Mouse (Mus musculus) kidney, postnatal 0 days (tissue): ENCODE data around the gene Tmem102. TPM values are rescaled to one million over a fixed set of nuclear protein-coding genes. Genes with fewer than 3 reads are reported as not detected.

Experiments
- ATAC-seq: fragments of 200-750 bp; cut with Nextera tagmentation; replicated peaks from 2 replicates; pipeline ENCODE4 v1.8.0; 2017; ENCODE audit warnings: low read depth, moderate number of reproducible peaks, moderate TSS enrichment, moderate library complexity; ENCODE audit not compliant: low FRiP score
- DNase-seq: peaks from one replicate; pipeline ENCODE4 v3.0.0-alpha.2; 2016; ENCODE audit warnings: low spot score
- H3K27ac ChIP-seq: fragments of 300-500 bp; sonication (generic); 2 replicates; pipeline ENCODE4 v1.5.1; 2014; ENCODE audit warnings: mild to moderate bottlenecking
- H3K27me3 ChIP-seq: fragments of 300-500 bp; sonication (generic); 2 replicates; pipeline ENCODE4 v1.6.1; 2014; ENCODE audit warnings: low read length, mixed read lengths; ENCODE audit not compliant: insufficient read depth
- H3K36me3 ChIP-seq: fragments of 300-500 bp; sonication (generic); 2 replicates; pipeline ENCODE4 v1.6.1; 2014; ENCODE audit warnings: low read length, mixed read lengths; ENCODE audit not compliant: insufficient read depth
- H3K4me1 ChIP-seq: fragments of 300-500 bp; sonication (generic); replicated peaks from 2 replicates; pipeline ENCODE4 v1.6.1; 2014; ENCODE audit warnings: antibody characterized with exemption, low read length, mixed read lengths; ENCODE audit not compliant: insufficient read depth
- H3K4me2 ChIP-seq: fragments of 300-500 bp; sonication (generic); 2 replicates; pipeline ENCODE4 v1.6.1; 2014; ENCODE audit warnings: mild to moderate bottlenecking, low read length, moderate library complexity, mixed read lengths
- H3K4me3 ChIP-seq: fragments of 300-500 bp; sonication (generic); replicated peaks from 2 replicates; pipeline ENCODE4 v1.5.1; 2014; ENCODE audit warnings: low read depth, low read length
- H3K9ac ChIP-seq: fragments of 300-500 bp; sonication (generic); 2 replicates; pipeline ENCODE4 v1.6.1; 2014; ENCODE audit warnings: low read depth, low read length
- H3K9me3 ChIP-seq: fragments of 300-500 bp; sonication (generic); replicated peaks from 2 replicates; pipeline ENCODE4 v1.6.1; 2016; ENCODE audit warnings: low read length, inconsistent platforms, mixed read lengths
- CTCF ChIP-seq: IDR thresholded peaks from 2 replicates; pipeline ENCODE4 v1.5.1; 2016; ENCODE audit warnings: antibody characterized with exemption, low read depth, mild to moderate bottlenecking, moderate library complexity
- WGBS: fragments of 180-500 bp; shearing (Covaris S2); extraction: QIAGEN DNeasy Blood & Tissue Kit; methylation state at CpG from one replicate; pipeline ENCODE4 v1.1.7; 2014; 5-methylcytosine and 5-hydroxymethylcytosine counted together
- polyA plus RNA-seq: library from polyadenylated mRNA; unstranded; fragments of >200 nt; fragmentation: Nextera tagmentation; extraction: Ambion mirVana; gene quantifications from 2 replicates; pipeline ENCODE4 v1.2.1, GENCODE M21; 2015

Tmem102 gene
- polyA plus RNA-seq, 1 experiment from 2014 or later, result 22.9 TPM

DNA sequence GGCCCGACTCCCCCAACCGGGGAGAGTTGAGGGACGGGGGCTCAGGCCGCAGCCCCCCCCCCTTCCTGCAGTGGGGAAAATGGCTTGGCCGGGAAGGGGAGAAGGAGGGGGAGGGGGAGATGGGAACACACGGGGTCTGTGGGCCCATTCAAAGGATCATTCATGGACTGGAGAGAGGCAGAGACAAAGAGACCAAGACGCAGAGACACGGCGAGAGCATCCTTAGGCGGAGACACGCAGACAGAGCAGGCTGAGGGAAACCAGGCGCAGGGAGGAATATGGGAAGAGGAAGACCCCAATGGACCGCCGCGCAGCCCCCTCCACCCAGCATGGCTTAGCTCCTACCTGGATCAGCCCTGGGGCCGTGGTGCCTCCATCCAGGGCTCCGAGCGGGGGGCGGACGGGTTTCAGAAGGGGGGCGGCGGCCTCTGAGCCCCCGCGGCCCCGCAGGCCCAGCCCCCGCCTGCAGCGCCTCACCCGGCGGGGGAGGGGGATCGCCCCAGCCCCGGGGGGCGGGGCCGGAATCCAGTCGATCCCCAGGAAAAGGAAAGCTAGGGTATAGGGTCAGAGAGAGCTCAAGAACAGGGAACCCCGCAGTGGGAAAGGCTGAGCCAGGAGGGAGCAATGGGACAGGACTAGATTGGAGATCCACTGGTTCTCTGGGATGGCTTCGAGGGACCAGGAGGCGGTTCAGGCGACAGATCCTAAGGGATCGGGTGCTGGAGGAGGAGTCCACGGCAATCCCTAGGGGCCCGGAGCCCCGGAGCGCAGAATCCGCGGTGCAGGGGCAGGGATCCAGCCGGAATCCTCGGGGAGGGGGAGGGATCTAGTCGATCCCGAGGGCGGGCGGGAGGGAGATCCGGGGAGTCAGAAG, 31.5 kb upstream of the Tmem102 start:
- DNase-seq (peak; percentile 50), ATAC-seq (no peak)
- H3K27ac ChIP-seq, result peak overlapping the region; percentile 93
- H3K27me3 ChIP-seq, result no peaks in the 10 kb centered on the region
- H3K9me3 ChIP-seq, result no peaks in the 10 kb centered on the region
- peaks cover 27% of the 10 kb centered on the region for H3K4me1 ChIP-seq
- H3K9ac ChIP-seq, result peak overlapping the region; percentile 75
- WGBS, result under 1% methylated on average over 49 of the region's 52 CpGs
- no peak for TF ChIP-seq CTCF
- peak overlapping the region; percentile 59 for H3K4me3 ChIP-seq
- H3K4me2 ChIP-seq, result peak overlapping the region; percentile 97
- H3K36me3 ChIP-seq, result no peaks in the 10 kb centered on the region

DNA sequence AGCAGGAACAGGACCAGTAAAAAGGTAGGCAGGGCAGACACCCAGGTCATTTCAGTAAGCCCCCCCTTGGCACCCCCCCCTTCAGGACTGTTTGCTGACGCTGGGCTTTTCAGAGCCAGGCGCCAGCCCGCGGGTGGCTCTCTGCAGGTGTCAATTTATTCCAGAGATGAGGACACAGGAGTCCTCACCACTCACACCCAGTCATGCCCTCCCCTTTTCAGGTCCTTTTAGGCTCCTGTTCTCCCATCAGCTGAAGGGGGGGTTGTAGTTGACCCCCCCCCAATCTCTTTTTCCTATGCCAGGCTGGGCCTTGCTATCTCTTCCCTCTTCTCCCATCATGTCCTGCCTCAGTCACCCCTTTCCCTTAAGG, 30.5 kb upstream of the Tmem102 start:
- Histone ChIP-seq H3K9ac (no peak overlapping the region), H3K27ac (no peak overlapping the region), H3K36me3 (no peaks in the 10 kb centered on the region), H3K9me3 (no peaks in the 10 kb centered on the region), H3K4me3 (peak overlapping the region; percentile 59; the same call in 1 of the 2 replicates), H3K4me2 (peak overlapping the region; percentile 97), H3K4me1 (peaks cover 27% of the 10 kb centered on the region), H3K27me3 (no peaks in the 10 kb centered on the region)
- WGBS, result 18% methylated on average over 4 of the region's 4 CpGs
- DNase-seq, result no peak
- ATAC-seq, result no peak
- no peak for TF ChIP-seq CTCF

DNA sequence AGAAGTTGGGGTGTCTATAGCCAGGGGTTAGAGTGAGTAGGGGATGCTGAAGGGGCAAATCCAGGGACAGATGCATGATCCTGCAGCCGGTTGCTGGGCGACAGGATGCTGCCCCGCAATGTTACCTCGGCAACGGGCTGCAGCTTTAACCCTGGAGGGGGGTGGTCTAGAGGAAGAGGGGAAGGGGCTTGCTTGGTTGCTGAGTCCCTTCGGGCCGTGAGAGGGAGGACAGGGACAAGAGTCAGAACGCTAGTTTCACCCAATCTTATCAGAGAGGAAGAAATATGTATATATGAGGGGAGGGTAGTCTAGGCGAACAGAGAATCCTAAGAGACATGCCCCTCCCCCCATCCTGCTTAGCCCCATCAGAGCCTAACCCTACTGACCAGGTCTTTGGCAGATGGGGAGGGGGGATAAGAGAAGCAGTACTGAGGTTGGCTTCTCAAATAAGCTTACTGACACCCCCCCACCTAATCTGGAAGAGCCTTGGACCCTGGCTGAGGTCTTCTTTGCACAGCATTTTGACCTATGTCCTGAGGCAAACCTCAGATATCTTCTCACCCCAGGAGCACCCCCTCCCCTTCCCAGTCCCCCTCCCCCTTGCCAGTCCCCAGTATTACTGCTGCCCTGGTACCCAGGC, 30.0 kb upstream of the Tmem102 start:
- Histone ChIP-seq H3K27me3 (no peaks in the 10 kb centered on the region), H3K4me3 (no peak overlapping the region), H3K36me3 (no peaks in the 10 kb centered on the region), H3K4me1 (peaks cover 27% of the 10 kb centered on the region), H3K4me2 (peak overlapping the region; percentile 97; the same call in 1 of the 2 replicates), H3K9me3 (no peaks in the 10 kb centered on the region), H3K9ac (no peak overlapping the region), H3K27ac (no peak overlapping the region)
- WGBS, result 23% methylated on average over 9 of the region's 9 CpGs
- no peak for TF ChIP-seq CTCF
- no peak for ATAC-seq
- no peak for DNase-seq

DNA sequence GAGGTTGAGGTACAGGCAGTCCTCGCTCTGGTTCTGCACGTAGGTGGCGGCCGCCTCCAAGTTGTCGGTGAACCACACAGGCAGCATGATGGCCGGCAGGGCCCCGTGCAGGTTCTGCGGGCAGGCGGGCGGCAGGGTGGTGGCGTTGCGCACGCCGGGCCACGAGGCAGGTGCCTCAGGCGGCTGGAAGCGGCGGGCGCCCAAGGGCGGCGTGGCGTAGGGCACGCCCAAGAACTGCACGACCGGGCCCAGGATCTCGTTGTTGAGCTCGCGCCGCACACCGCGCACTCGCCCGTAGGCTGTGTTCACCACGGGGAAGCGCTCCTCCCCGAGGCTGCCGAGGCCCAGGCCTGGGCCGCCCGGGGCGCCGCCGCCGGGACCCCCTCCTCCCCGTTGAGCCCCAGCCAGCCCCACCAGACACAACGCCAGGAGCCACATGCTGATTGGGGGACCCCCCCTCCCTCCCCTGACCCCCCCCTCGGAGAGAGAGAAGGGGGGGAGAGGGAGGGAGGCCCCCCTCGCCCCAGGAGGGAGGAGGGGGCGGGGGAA, 28.7 kb upstream of the Tmem102 start:
- Histone ChIP-seq H3K4me2 (peak overlapping the region; percentile 92), H3K27ac (no peak overlapping the region), H3K4me3 (peak overlapping the region; percentile 42), H3K36me3 (no peaks in the 10 kb centered on the region), H3K4me1 (peaks cover 23% of the 10 kb centered on the region), H3K9me3 (no peaks in the 10 kb centered on the region), H3K27me3 (no peaks in the 10 kb centered on the region), H3K9ac (peak overlapping the region; percentile 74)
- ATAC-seq (no peak), DNase-seq (peak; percentile 47)
- 0 out of 2 replicates have a peak, but pooled peaks have one; percentile 4 for TF ChIP-seq CTCF
- 8% methylated on average over 44 of the region's 48 CpGs for WGBS

DNA sequence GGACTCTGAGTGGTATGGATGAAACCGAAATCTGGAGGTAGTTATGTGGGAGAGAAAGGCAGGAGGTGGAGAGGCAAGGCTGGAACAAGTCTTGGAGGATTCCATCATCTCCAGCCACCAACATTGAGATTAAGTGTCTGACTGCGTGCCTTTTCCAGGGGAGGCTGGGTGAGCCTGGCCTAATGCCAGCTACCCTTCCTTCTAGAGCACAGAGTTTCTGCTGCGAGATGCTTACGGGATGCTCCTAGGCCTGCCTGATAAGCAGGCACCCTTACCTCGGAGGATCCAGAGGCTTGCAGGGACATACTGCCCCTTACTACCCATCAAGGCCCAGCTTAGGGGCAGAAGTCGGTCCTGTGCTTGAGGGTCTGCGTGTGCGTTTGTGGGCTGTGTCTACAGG, 28.1 kb upstream of the Tmem102 start:
- H3K27ac ChIP-seq, result no peak overlapping the region
- TF ChIP-seq CTCF, result no peak
- ATAC-seq, result no peak
- DNase-seq, result no peak
- peak overlapping the region; percentile 42 for H3K4me3 ChIP-seq
- H3K9ac ChIP-seq, result peak overlapping the region; percentile 74; the same call in 1 of the 2 replicates
- no peaks in the 10 kb centered on the region for H3K27me3 ChIP-seq
- peaks cover 22% of the 10 kb centered on the region for H3K4me1 ChIP-seq
- WGBS, result 68% methylated on average over 8 of the region's 8 CpGs
- no peaks in the 10 kb centered on the region for H3K9me3 ChIP-seq
- H3K36me3 ChIP-seq, result no peaks in the 10 kb centered on the region
- peak overlapping the region; percentile 92 for H3K4me2 ChIP-seq

DNA sequence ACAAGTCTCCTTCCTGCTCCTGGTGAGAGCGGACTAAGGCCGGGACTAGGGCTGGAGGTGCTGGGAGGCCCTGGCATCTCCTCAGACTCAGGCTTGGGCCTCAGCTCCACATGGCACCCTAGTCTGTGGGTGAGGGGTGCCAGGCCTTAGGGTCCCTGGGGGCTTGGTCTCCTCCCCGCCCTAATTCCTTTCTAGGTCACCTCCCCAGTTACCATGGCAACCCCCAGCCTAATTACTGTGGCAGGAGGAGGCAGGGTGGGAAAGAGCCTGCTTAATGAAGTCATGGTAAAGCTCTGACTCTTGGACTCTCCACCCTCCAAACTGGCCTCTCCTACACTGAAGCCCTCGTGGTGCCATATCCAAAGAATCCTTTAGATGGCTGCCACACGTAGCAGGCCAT, 23.4 kb upstream of the Tmem102 start:
- no peak overlapping the region for H3K4me3 ChIP-seq
- H3K4me2 ChIP-seq, result no peak overlapping the region
- H3K36me3 ChIP-seq, result peaks cover 27% of the 10 kb centered on the region
- no peaks in the 10 kb centered on the region for H3K9me3 ChIP-seq
- no peak for TF ChIP-seq CTCF
- WGBS, result 63% methylated on average over 5 of the region's 5 CpGs
- no peak for DNase-seq
- peaks cover 3% of the 10 kb centered on the region; the same call in 1 of the 2 replicates for H3K4me1 ChIP-seq
- H3K27ac ChIP-seq, result no peak overlapping the region
- H3K27me3 ChIP-seq, result no peaks in the 10 kb centered on the region
- no peak overlapping the region for H3K9ac ChIP-seq
- no peak for ATAC-seq
